Mouse (Mus musculus) layer of hippocampus, adult 9-10 months (tissue): ENCODE data around the gene Slc23a4.

Experiments
- DNase-seq: peaks from one replicate; pipeline ENCODE4 v3.0.0; 2022; ENCODE audit warnings: low spot score

Slc23a4 gene

GRCm38 (mm10) chr6:34954926-34955861 lies 33.0 kb downstream of the Slc23a4 start:
- DNase-seq = peak; percentile 6

GRCm38 (mm10) chr6:34951956-34952667 lies 36.1 kb downstream of the Slc23a4 start:
- no peak for DNase-seq

GRCm38 (mm10) chr6:34951518-34951917 lies 36.7 kb downstream of the Slc23a4 start:
- DNase-seq = no peak

GRCm38 (mm10) chr6:34948461-34948860 lies 39.7 kb downstream of the Slc23a4 start:
- no peak for DNase-seq

- no peak for DNase-seq
These were observed 41.6 kb downstream of the Slc23a4 start for GRCm38 (mm10) chr6:34946486-34947079.

- DNase-seq = no peak
These were observed 44.7 kb downstream of the Slc23a4 start for GRCm38 (mm10) chr6:34943499-34943898.

GRCm38 (mm10) chr6:34942446-34942845 lies 45.8 kb downstream of the Slc23a4 start:
- DNase-seq = no peak

- no peak for DNase-seq
These were observed 46.7 kb downstream of the Slc23a4 start for GRCm38 (mm10) chr6:34941496-34941895.

GRCm38 (mm10) chr6:34939451-34939850 lies 48.8 kb downstream of the Slc23a4 start:
- no peak for DNase-seq

GRCm38 (mm10) chr6:34938929-34939325 lies 49.3 kb downstream of the Slc23a4 start:
- DNase-seq = no peak

- no peak for DNase-seq
These were observed 49.8 kb downstream of the Slc23a4 start for GRCm38 (mm10) chr6:34938280-34938928.

- DNase-seq = no peak
These were observed 51.5 kb downstream of the Slc23a4 start for GRCm38 (mm10) chr6:34936743-34937142.

GRCm38 (mm10) chr6:34932633-34933032 lies 55.6 kb downstream of the Slc23a4 start:
- no peak for DNase-seq

- DNase-seq = no peak
These were observed 60.6 kb downstream of the Slc23a4 start for GRCm38 (mm10) chr6:34927594-34927993.

GRCm38 (mm10) chr6:34927156-34927555 lies 61.0 kb downstream of the Slc23a4 start:
- DNase-seq = peak; percentile 61

GRCm38 (mm10) chr6:34921941-34922340 lies 66.3 kb downstream of the Slc23a4 start:
- DNase-seq = no peak

GRCm38 (mm10) chr6:34920631-34921030 lies 67.6 kb downstream of the Slc23a4 start:
- no peak for DNase-seq

GRCm38 (mm10) chr6:34919956-34920355 lies 68.2 kb downstream of the Slc23a4 start, which contains the start of gene Stra8:
Gene Stra8, plus strand, starts transcription at chr6:34920163.
- no peak for DNase-seq

- DNase-seq = no peak
These were observed 69.1 kb downstream of the Slc23a4 start for GRCm38 (mm10) chr6:34919146-34919545.

GRCm38 (mm10) chr6:34914462-34914861 lies 73.7 kb downstream of the Slc23a4 start:
- DNase-seq = no peak

- no peak for DNase-seq
These were observed 74.7 kb downstream of the Slc23a4 start for GRCm38 (mm10) chr6:34913341-34914040.
